Mouse (Mus musculus): ENCODE results near the gene Ctr9.

Ctr9 gene

DNA sequence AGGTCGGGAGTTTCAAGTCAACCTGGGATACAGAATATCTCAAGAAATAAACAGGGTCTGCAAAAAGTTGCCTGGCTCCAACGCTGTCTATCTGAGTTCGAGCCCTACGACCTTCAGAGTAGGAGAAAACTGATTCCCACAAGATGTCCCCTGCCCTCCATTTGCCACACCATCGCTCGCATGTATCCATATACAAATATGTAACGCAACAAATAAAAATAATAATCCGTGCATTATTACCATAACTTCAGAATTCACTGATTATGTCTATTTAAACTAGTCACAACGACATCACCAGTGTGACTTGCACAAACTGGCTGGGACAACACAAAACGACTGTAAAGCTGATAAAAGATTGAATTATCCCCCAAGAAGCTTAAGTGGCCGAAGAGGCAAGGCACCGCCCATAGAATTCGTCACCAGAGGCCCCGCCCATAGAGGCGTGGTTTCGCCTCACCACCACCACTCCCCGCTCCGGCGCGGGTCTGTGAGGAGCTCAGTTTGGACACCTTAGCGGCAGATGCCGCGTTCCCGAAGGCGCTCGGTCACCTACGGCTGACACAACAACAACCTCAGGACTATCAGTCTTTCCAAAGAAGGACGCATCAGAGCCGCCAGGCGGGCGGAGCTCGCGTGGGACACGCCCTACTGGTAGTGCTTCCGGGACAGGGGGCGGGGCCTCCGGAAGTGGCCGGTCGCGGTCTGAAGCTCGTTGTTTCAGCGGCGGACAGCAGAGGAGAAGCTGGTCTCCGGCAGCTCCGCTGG is at the start of gene Ctr9:
TSS of gene Ctr9 (plus strand) at position 671 of the 765 bp plus-strand sequence.
- DNase-seq (ENCODE audit: low read depth, low spot score) = peak; percentile 85

DNA sequence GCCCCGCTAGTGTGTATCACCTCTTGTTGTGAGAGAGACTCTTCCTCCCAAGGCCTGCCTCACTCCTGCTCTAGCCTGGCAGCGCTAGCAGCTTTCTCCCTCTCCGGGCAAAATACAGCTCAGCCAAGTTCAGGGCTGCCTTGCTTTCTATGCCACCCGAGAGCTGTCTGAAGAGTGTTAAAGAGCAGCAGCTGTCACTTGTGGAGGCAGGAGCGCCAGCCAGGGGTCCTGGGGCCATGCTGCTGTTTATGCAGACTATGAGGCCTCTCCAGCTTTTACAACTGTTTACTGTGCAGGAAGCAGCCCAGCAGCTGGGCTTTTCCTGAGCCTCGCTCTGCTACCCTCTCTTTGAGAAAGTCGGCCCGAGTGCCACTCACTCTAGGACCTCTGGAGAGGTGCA is 47.7 kb upstream of the Ctr9 start:
- no peak for DNase-seq (ENCODE audit: low read depth, low spot score)

GRCm38 (mm10) chr7:110982053-110982705 is 46.6 kb upstream of the Ctr9 start, which contains the start of gene Mrvi1:
TSS of gene Mrvi1 (minus strand) at chr7:110982461.
- peak; percentile 16 for DNase-seq (ENCODE audit: low read depth, low spot score)

DNA sequence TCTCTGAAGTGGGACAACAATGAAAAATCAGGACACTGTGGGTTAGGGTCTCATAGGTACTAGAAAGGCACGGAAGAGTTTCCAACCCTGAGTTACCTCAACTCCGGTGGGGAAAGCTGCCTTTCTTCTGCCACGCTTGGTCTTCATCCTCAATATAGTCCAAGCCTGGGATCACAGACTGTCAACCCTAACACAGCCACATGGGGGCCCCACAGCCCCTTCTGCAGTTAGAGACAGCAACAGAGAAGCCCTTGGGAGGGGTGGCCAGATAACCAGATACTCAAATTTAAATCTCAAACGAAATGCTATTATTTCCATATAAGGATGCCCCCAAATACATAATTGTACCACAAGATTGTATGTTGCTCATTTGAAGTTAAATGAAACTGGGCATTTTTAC is 46.0 kb upstream of the Ctr9 start:
- no peak for DNase-seq (ENCODE audit: low read depth, low spot score)

GRCm38 (mm10) chr7:110983621-110984020 is 45.1 kb upstream of the Ctr9 start:
- DNase-seq (ENCODE audit: low read depth, low spot score) = no peak

GRCm38 (mm10) chr7:110985581-110986265 is 43.0 kb upstream of the Ctr9 start:
- DNase-seq (ENCODE audit: low read depth, low spot score) = no peak

DNA sequence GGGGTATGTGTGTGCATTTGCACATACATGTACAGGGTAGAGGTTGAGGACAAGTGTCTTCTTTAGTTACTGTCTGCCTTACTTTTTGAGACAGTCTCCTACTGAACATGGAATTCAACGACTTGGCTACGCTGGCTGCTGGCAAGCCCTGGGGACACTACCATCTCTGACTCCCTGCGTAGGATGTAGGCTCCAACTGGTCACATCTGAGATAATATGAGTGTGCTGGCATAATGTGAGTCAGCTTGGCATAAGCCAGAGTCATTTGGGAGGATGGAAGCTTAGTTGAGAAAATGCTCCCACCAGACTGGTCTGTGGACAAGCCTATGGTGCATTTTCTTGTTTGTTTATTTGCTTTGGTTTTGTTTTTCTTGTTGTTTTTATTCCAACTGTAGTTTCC is 40.7 kb upstream of the Ctr9 start:
- DNase-seq (ENCODE audit: low read depth, low spot score) = no peak

- no peak for DNase-seq (ENCODE audit: low read depth, low spot score)
These were observed 39.4 kb upstream of the Ctr9 start for GRCm38 (mm10) chr7:110989286-110989879.

GRCm38 (mm10) chr7:110990356-110991220 is 38.2 kb upstream of the Ctr9 start:
- no peak for DNase-seq (ENCODE audit: low read depth, low spot score)

DNA sequence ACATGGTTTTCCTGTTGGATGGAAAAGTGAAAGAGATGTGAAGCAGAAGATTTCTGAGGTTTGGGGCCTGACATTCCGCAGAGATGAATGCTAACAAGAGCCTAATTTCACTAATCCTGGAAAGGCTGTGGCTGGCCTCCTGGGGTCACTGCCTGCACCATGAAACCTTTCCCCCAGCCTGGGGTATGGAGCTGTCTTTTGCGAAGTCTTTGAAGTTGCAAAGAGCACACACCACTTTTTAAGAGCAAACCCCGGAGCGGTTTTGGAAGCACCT is 37.6 kb upstream of the Ctr9 start:
- DNase-seq (ENCODE audit: low read depth, low spot score) = no peak

- DNase-seq (ENCODE audit: low read depth, low spot score) = no peak
These were observed 29.6 kb upstream of the Ctr9 start for GRCm38 (mm10) chr7:110998887-110999827.

DNA sequence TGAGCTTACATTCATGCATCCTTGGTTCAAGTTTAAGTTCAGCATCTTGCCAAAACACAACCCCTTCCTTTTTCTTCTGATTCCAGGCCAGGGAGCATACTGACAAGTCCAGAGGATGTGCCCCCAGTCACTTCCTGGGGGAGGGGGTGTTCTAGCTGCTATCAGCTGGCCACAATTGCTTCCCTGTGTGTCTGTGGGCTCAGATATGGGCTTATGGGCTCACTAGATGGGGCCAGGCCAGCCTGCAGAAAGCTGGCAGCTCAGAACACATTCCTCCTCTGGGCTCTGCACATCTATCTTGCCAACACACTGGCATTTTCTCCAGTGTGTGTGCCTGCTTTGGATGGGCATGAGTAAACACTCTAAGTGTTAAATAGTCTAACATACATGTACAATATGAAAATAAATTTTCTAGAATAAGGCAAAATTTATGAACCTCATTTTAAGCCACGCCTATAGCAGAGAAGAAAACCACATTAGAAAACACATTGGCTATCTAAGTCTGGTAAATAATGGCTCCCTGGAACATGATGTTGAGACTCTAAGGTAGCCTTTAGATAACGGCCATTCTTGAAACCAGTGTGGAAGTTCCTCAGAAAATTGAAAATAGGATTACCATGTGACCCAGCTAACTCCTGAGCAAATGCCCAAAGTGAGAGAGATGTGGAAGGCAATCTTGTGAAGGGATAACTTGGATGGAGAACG is 24.5 kb upstream of the Ctr9 start:
- DNase-seq (ENCODE audit: low read depth, low spot score) = no peak

DNA sequence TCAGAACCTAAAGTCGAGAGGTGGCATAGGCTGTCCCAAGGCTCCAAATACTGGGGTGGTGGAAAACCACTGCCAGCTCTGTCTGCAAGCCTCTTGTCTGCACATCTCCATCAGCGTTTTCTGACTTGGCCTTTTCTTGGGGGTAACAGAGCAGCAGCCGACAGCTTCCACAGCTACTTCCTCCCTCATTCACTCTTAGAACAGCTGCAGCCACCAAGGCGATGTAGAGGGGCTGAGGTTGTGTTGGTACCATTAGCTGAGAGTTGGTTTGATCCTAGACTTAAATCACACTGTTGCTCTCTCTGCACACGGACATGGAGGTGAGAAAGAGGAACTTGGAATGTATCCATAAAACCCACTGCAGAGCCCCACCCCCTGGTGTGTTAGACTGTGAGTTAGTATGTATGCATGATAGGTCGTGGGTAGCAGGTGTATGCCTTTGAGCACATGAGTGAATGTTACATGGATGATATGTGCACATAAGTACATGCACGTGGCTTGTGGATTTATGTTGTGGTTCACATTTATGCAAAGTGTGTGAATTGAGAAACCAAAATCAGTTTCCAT is 14.6 kb upstream of the Ctr9 start:
- no peak for DNase-seq (ENCODE audit: low read depth, low spot score)

DNA sequence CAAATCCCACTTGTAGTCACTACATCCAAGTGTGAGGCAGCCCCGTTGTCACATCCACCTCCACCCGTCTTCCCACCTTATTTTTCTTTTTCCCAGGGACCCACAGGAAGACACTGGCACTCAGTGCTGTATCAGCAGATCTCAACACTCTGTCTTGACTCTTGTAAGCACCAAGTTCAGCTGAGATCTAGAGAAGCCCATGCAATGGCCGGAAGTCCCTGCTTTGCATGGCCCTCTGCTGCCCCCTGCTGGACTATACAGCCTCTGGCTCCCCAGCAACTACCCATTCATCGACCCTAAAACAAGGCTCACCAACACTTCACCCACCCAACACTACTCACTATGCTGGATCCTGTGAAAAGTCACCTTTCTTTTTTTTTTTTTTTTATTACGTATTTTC is 13.9 kb upstream of the Ctr9 start:
- DNase-seq (ENCODE audit: low read depth, low spot score) = peak; percentile 78

- DNase-seq (ENCODE audit: low read depth, low spot score) = no peak
These were observed 13.0 kb upstream of the Ctr9 start for GRCm38 (mm10) chr7:111015731-111016130.

DNA sequence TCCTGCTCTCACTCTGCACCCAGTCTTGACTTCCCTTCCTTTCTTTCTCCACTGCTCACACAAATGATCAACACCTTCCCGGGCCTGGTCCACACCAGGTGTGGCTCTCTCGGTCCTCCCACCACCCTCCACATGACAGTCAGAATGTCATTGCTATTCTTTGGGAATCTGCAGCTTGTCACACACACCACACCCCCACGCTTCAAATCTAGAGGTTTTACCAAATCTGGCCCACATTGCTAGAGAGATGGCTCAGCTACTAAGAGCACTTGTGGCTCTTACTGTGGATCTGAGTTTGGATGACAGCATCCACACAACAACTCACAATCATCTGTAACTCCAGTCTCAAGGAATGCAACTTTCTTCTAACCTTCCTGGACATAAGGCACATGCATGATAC is 11.8 kb upstream of the Ctr9 start:
- DNase-seq (ENCODE audit: low read depth, low spot score) = no peak

DNA sequence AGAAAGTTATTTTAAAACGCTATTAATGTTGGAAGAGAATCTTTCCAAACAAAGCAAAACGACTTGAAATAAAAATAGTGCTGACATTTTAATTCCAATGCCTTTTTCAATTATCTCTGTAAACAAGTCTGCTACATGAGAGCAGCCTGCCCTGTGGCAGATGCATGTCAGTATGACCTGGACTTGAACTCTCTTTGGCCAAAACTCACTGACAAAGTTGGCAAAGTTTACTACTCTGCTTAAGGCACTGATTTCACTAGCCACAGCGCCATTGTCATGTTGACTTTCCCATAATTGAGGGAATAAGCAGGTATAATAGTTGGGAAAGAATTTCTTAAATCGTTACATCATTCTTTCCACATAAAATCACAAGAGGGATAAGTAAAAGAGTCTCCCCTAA is 7.9 kb upstream of the Ctr9 start:
- no peak for DNase-seq (ENCODE audit: low read depth, low spot score)

DNA sequence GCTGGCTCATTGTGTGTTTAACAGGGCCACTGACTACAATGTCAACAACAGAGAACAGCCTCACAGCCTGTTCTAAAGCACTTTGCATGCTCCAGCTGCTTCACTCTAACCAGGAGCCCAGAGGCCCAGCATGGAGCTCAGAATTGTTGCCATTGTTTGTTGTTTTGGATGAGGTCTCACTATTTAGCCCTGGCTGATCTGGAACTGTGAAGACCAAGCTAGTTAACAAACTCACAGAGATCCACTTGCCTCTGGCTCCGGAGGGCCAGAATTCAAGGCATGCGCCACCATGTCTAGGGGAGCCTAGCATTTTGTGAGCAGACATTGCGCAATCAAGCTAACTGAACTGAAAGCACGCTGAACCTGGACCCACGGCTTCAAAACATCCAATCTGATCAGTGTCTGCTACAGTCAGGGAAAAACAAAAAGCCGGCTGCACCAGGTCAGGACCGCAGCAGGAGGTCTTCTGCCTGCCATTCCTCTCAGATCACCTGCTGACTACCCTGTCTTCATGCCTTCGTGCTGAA is 4.6 kb upstream of the Ctr9 start:
- DNase-seq (ENCODE audit: low read depth, low spot score) = no peak

GRCm38 (mm10) chr7:111024912-111025311 is 3.8 kb upstream of the Ctr9 start:
- no peak for DNase-seq (ENCODE audit: low read depth, low spot score)

Measured in retina, postnatal 7 days (tissue).